Mouse (Mus musculus): ENCODE measurements around the gene Oser1. TPM values are rescaled to one million over a fixed set of nuclear protein-coding genes. Genes with fewer than 3 reads are reported as not detected.
"Not testable (repeated sequence)": the region's sequence is repeated elsewhere in the genome, so short reads cannot be mapped to it uniquely, and the experiment has no call there.

The Oser1 gene
- polyA plus RNA-seq, 1 experiment from 2014 or later = 79.0 TPM

- Histone ChIP-seq H3K4me2 (ENCODE audit: low read depth, low read length) (peak overlapping the region; percentile 85), H3K9me3 (ENCODE audit: control insufficient read depth, low read length) (no peaks in the 10 kb centered on the region), H3K4me1 (ENCODE audit: control insufficient read depth, insufficient read depth, low read length) (peaks cover 17% of the 10 kb centered on the region), H3K27me3 (replicated peaks; ENCODE audit: control insufficient read depth, insufficient read depth, low read length) (no peaks in the 10 kb centered on the region), H3K9ac (ENCODE audit: low read depth, low read length) (peak overlapping the region; percentile 94), H3K4me3 (ENCODE audit: low read depth, low read length) (peak overlapping the region; percentile 95), H3K36me3 (ENCODE audit: control insufficient read depth, insufficient read depth, low read length) (peaks cover 5% of the 10 kb centered on the region), H3K27ac (replicated peaks; ENCODE audit: low read depth, low read length) (peak overlapping the region; percentile 75)
- peak; percentile 100 for DNase-seq (ENCODE audit: low spot score)
- ATAC-seq (ENCODE audit: low read depth) = peak; percentile 99
- 0% methylated on average over 33 of the region's 71 CpGs for WGBS
Measured at GRCm38 (mm10) chr2:163419346-163420045, 5.0 kb downstream of the Oser1 start.

GRCm38 (mm10) chr2:163418841-163419345 lies 5.6 kb downstream of the Oser1 start:
- peak; percentile 31 for DNase-seq (ENCODE audit: low spot score)
- Histone ChIP-seq H3K27me3 (replicated peaks; ENCODE audit: control insufficient read depth, insufficient read depth, low read length) (no peaks in the 10 kb centered on the region), H3K4me1 (ENCODE audit: control insufficient read depth, insufficient read depth, low read length) (peaks cover 17% of the 10 kb centered on the region), H3K4me3 (ENCODE audit: low read depth, low read length) (peak overlapping the region; percentile 95), H3K36me3 (ENCODE audit: control insufficient read depth, insufficient read depth, low read length) (peaks cover 10% of the 10 kb centered on the region), H3K27ac (replicated peaks; ENCODE audit: low read depth, low read length) (peak overlapping the region; percentile 75), H3K9me3 (ENCODE audit: control insufficient read depth, low read length) (no peaks in the 10 kb centered on the region), H3K9ac (ENCODE audit: low read depth, low read length) (peak overlapping the region; percentile 94), H3K4me2 (ENCODE audit: low read depth, low read length) (peak overlapping the region; percentile 85)
- ATAC-seq (ENCODE audit: low read depth) = peak; percentile 47
- WGBS = 0% methylated on average over 16 of the region's 50 CpGs

- H3K9ac ChIP-seq (ENCODE audit: low read depth, low read length) = peak overlapping the region; percentile 94
- no peaks in the 10 kb centered on the region for H3K27me3 ChIP-seq (replicated peaks; ENCODE audit: control insufficient read depth, insufficient read depth, low read length)
- H3K9me3 ChIP-seq (ENCODE audit: control insufficient read depth, low read length) = no peaks in the 10 kb centered on the region
- H3K36me3 ChIP-seq (ENCODE audit: control insufficient read depth, insufficient read depth, low read length) = peaks cover 18% of the 10 kb centered on the region
- H3K4me2 ChIP-seq (ENCODE audit: low read depth, low read length) = peak overlapping the region; percentile 85
- H3K27ac ChIP-seq (replicated peaks; ENCODE audit: low read depth, low read length) = no peak overlapping the region
- DNase-seq (ENCODE audit: low spot score) (no peak), ATAC-seq (ENCODE audit: low read depth) (no peak)
- peaks cover 17% of the 10 kb centered on the region for H3K4me1 ChIP-seq (ENCODE audit: control insufficient read depth, insufficient read depth, low read length)
- H3K4me3 ChIP-seq (ENCODE audit: low read depth, low read length) = peak overlapping the region; percentile 95
Measured at GRCm38 (mm10) chr2:163417830-163418229, 6.7 kb downstream of the Oser1 start.

- no peak overlapping the region for H3K4me2 ChIP-seq (ENCODE audit: low read depth, low read length)
- WGBS = 93% methylated on average over 6 of the region's 6 CpGs
- H3K27me3 ChIP-seq (replicated peaks; ENCODE audit: control insufficient read depth, insufficient read depth, low read length) = no peaks in the 10 kb centered on the region
- DNase-seq (ENCODE audit: low spot score) (no peak), ATAC-seq (ENCODE audit: low read depth) (no peak)
- no peak overlapping the region for H3K9ac ChIP-seq (ENCODE audit: low read depth, low read length)
- no peak overlapping the region for H3K4me3 ChIP-seq (ENCODE audit: low read depth, low read length)
- H3K36me3 ChIP-seq (ENCODE audit: control insufficient read depth, insufficient read depth, low read length) = peaks cover 24% of the 10 kb centered on the region
- no peak overlapping the region for H3K27ac ChIP-seq (replicated peaks; ENCODE audit: low read depth, low read length)
- no peaks in the 10 kb centered on the region for H3K9me3 ChIP-seq (ENCODE audit: control insufficient read depth, low read length)
- H3K4me1 ChIP-seq (ENCODE audit: control insufficient read depth, insufficient read depth, low read length) = peaks cover 17% of the 10 kb centered on the region
Measured at GRCm38 (mm10) chr2:163417026-163417425, 7.5 kb downstream of the Oser1 start.

GRCm38 (mm10) chr2:163412846-163413590 lies 11.5 kb downstream of the Oser1 start:
- ATAC-seq (ENCODE audit: low read depth) (no peak), DNase-seq (ENCODE audit: low spot score) (no peak)
- Histone ChIP-seq H3K4me2 (ENCODE audit: low read depth, low read length) (no peak overlapping the region), H3K9me3 (ENCODE audit: control insufficient read depth, low read length) (no peaks in the 10 kb centered on the region), H3K27me3 (replicated peaks; ENCODE audit: control insufficient read depth, insufficient read depth, low read length) (no peaks in the 10 kb centered on the region), H3K4me3 (ENCODE audit: low read depth, low read length) (no peak overlapping the region), H3K9ac (ENCODE audit: low read depth, low read length) (no peak overlapping the region), H3K27ac (replicated peaks; ENCODE audit: low read depth, low read length) (no peak overlapping the region), H3K4me1 (ENCODE audit: control insufficient read depth, insufficient read depth, low read length) (peaks cover 7% of the 10 kb centered on the region), H3K36me3 (ENCODE audit: control insufficient read depth, insufficient read depth, low read length) (peaks cover 63% of the 10 kb centered on the region)
- WGBS = 88% methylated on average over 9 of the region's 9 CpGs

- Histone ChIP-seq H3K27me3 (replicated peaks; ENCODE audit: control insufficient read depth, insufficient read depth, low read length) (no peaks in the 10 kb centered on the region), H3K9me3 (ENCODE audit: control insufficient read depth, low read length) (no peaks in the 10 kb centered on the region), H3K4me1 (ENCODE audit: control insufficient read depth, insufficient read depth, low read length) (0 out of 2 replicates have a peak, but pooled peaks cover under 1% of the 10 kb centered on the region), H3K9ac (ENCODE audit: low read depth, low read length) (no peak overlapping the region), H3K36me3 (ENCODE audit: control insufficient read depth, insufficient read depth, low read length) (peaks cover 68% of the 10 kb centered on the region), H3K4me2 (ENCODE audit: low read depth, low read length) (no peak overlapping the region), H3K4me3 (ENCODE audit: low read depth, low read length) (no peak overlapping the region), H3K27ac (replicated peaks; ENCODE audit: low read depth, low read length) (no peak overlapping the region)
- 94% methylated on average over 4 of the region's 4 CpGs for WGBS
- DNase-seq (ENCODE audit: low spot score) = no peak
- ATAC-seq (ENCODE audit: low read depth) = no peak
Measured at GRCm38 (mm10) chr2:163412419-163412818, 12.1 kb downstream of the Oser1 start.

- no peak overlapping the region for H3K4me2 ChIP-seq (ENCODE audit: low read depth, low read length)
- H3K27me3 ChIP-seq (replicated peaks; ENCODE audit: control insufficient read depth, insufficient read depth, low read length) = no peaks in the 10 kb centered on the region
- WGBS = 91% methylated on average over 4 of the region's 4 CpGs
- H3K9me3 ChIP-seq (ENCODE audit: control insufficient read depth, low read length) = no peaks in the 10 kb centered on the region
- H3K4me3 ChIP-seq (ENCODE audit: low read depth, low read length) = no peak overlapping the region
- H3K4me1 ChIP-seq (ENCODE audit: control insufficient read depth, insufficient read depth, low read length) = no peaks in the 10 kb centered on the region
- H3K27ac ChIP-seq (replicated peaks; ENCODE audit: low read depth, low read length) = no peak overlapping the region
- DNase-seq (ENCODE audit: low spot score) (no peak), ATAC-seq (ENCODE audit: low read depth) (no peak)
- no peak overlapping the region for H3K9ac ChIP-seq (ENCODE audit: low read depth, low read length)
- peaks cover 73% of the 10 kb centered on the region for H3K36me3 ChIP-seq (ENCODE audit: control insufficient read depth, insufficient read depth, low read length)
Measured at GRCm38 (mm10) chr2:163411840-163412239, 12.7 kb downstream of the Oser1 start.

GRCm38 (mm10) chr2:163411344-163411743 lies 13.2 kb downstream of the Oser1 start:
- H3K27ac ChIP-seq (replicated peaks; ENCODE audit: low read depth, low read length); ATAC-seq (ENCODE audit: low read depth); H3K4me3 ChIP-seq (ENCODE audit: low read depth, low read length); H3K4me2 ChIP-seq (ENCODE audit: low read depth, low read length); H3K9ac ChIP-seq (ENCODE audit: low read depth, low read length); H3K27me3 ChIP-seq (replicated peaks; ENCODE audit: control insufficient read depth, insufficient read depth, low read length); H3K9me3 ChIP-seq (ENCODE audit: control insufficient read depth, low read length); DNase-seq (ENCODE audit: low spot score); H3K4me1 ChIP-seq (ENCODE audit: control insufficient read depth, insufficient read depth, low read length): not testable (repeated sequence)
- 91% methylated on average over 3 of the region's 3 CpGs for WGBS
- peaks cover 75% of the 10 kb centered on the region for H3K36me3 ChIP-seq (ENCODE audit: control insufficient read depth, insufficient read depth, low read length)

Measured in embryonic facial prominence, embryonic 14.5 days (tissue).